Mouse (Mus musculus) neutrophil, adult 5-6 weeks (primary cell): Measurements from ENCODE around the gene Tmem33. TPM values are rescaled to one million over a fixed set of nuclear protein-coding genes. Genes with fewer than 3 reads are reported as not detected.
A peak's percentile ranks its signal among the peaks of the same experiment; 100 is the strongest.

Experiments used
- ATAC-seq: fragments of 151-379, 151-347 bp; 2 replicates; pipeline ENCODE4 v1.8.0; 2017; ENCODE audit warnings: mild to moderate bottlenecking, moderate TSS enrichment; ENCODE audit not compliant: insufficient number of reproducible peaks, poor library complexity, low FRiP score, severe bottlenecking; ENCODE audit errors: extremely low read depth
- total RNA-seq: library from RNA; stranded (forward); fragments of 200-1000 nt; gene quantifications from 2 replicates; pipeline ENCODE4 v1.2.3, GENCODE M21; 2017

Tmem33 gene
- 29.8 and 32.4 TPM in 2 replicates for total RNA-seq

DNA sequence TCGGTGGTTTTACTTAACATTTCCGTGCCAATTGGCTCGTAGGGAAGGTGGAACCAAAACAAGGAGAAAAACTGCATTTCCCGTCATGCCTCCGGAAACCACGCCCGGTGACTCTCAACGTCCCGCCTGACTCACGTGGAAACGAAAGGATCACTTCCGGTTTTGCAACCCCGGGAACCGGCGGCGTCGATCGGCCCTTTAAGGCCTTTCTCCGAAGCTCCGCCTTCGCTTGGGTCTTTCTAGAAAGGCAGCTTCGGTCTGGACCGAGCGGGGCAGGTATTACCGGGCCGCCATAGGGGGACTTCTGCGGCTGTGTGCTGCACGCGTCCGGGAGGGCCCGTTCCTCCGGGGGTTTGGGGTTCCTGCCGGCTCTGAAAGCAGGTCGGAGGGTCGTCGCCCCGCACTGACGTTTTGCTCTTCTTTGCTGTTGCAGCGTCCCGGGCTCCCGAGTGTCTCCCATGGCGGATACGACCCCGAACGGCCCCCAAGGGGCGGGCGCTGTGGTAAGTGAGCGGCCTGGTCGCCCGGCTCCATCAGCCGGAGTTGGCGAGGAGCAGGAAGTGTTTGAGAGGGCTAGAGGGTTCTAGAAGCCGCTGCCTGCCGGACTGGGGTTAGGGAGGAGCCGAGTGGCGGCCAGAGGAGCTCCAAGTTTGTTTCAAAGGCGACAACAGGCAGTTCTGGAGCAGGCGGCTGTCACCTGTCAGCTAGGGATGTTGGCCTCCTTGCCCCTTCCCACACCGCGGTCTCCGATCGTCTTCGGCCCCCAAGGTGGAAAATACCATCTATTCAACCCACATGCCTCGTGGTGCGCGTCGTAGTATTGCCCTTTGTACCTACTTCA lies at the start of gene Tmem33:
Gene Tmem33, plus strand, starts transcription at position 35 of the 841 bp plus-strand sequence.
- ATAC-seq = peak; percentile 97

DNA sequence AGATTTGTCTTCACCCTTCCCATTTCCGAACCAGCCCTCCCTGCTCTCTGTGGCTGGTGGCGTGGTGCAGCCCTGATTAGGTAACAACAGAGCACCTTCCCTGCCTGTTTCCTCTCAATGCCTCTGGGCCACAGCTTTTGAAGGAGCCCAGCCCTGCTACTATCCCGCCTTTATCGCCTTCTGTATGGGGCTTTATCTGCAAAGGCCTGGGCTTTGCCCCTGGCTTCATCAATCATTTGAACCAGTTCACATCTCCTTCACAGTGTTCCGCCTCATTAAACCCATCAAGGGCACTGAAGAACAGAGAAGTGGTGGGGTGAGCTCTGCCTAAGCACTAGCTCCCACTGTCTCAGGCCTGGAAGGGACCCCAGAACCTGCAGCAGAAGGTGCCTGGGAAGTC lies 47.2 kb upstream of the Tmem33 start:
- ATAC-seq = no peak

DNA sequence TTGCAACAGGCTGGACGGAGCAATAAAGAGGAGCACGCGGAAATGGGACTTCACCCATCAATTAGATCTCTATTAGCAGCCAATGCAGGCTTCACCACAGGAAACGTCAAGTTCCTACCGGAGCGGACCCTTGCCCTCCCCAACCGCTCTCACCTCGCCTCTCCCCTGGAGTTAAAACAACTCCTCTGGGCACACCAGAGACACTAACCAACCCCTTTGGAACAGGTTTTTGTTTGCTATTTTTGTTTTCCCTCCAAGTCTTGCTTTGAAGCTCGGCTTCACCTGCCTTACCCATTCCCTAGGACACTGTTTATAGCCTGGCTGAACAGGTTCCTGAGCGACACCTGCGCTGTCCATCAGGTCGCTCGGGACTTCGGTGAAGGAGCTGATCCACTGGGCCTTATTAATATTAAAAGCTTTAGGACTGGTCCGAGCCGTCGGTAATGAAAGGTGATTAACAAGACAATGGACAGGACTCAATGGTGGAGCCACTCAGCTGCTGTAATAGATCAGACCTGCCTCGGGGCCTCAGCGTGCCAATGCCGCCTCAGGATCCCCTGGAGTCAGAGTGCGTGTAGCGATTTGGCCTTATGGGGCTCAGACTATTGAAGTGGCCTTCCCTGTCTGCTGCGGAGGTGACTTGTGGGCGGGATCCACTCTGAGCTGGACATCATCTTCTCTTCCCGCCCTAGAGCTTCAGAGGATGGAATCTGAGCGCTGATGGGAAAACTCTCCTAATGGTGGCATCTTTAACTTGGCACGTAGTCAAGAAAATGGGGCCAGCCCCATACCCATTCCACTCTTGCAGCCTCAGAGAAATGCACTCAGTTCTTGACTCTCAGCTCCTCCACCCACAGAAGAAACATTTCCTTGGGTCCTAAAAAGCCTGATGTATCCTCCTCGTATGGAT lies 45.0 kb upstream of the Tmem33 start:
- ATAC-seq = no peak

DNA sequence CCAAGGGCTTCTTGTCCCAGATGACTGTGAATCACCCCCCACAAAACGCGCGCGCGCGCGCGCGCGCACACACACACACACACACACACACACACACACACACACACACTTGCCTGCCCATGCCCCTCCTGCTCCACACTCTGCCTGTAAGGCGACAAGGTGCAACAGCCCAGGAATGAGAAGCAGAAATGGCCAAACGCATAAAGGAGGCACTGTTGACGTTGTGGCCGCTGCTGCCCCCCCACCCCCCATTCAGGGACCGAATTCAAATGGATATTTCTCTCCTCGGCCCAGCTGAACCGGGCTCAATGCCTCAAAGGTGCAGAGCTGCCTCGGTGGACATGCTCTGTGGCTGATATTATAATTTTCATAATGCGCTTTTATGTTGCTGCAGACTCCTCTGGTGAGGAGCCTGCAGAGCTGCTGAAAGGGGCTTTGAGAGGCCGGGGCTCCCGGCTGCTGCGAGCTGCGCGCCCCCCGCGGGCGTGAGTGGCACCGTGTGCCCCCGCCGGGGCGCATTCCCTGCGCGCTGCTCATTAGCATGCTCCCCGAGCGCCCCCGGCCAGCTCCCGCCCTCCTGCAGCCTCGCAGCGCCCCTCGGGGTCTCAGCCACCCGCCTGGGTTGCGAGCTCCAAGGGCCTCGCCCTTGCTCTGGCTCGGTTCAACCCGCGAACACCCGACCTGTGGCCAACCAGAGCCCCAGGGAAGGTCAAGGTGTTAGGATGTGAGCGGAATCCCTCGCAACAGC lies 44.2 kb upstream of the Tmem33 start:
- no peak for ATAC-seq

DNA sequence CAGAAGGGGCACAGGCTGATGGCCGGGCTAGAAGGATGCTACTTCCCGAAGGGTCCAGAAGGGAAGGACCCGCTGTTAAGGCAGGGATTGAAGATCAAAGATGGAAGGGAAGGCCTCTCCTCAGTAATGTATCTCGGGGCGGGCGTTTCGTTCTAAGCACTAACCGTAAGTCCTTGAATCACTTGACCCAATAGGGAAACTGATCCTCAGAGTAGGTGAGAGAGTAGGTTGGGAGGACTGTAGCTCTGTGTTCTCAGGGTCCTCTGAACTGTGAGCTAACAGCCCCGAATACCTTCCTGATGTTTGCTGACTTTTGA lies 43.6 kb upstream of the Tmem33 start:
- no peak for ATAC-seq

- ATAC-seq = no peak
Measured at GRCm38 (mm10) chr5:67221901-67222300, 38.5 kb upstream of the Tmem33 start.

DNA sequence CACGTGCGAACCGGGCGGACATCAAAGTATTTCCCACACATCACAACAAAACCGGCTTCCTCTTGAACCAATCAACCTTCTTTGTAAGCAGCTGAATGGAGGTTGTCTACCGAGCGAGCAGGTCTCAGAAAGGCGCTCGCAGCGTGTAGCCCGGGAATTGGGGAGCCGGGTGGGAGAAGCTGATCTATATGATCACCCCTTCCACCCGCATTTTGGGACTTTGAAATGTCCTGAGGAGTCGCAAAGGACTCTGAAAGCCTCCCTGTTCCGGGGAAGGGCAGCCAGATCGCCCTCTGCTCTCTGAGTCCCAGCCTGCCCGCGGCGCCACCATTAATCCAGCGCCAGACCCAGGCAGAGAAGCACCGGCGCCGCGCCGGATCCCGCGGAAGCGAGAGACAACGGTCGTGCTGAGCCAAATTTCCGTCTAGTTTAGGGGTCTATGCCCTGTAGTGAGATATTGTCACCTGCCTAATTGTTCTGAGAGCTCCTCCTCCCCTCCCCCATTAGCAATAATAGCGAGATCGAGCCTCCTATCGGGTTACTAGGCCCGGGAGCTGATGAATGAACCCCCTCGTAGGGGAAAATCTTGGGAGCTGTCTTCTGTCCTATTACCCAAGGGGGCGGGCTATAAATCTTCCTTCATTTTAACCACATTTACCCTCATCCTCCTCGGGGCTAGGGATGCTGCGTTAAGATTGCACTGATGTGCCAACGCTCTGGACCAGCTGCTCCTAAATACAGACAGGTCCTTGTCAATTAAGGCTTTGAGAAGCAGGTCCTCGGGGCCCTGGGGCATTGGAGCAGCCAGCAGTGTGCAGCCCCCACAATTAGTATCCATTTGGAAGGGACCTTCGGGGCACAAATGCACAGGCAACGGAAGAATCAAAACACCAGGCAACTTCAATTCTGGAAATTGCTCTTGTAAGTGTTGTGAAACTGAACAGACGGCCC lies 37.6 kb upstream of the Tmem33 start:
- no peak for ATAC-seq

GRCm38 (mm10) chr5:67223391-67224121 lies 36.8 kb upstream of the Tmem33 start:
- ATAC-seq = no peak

GRCm38 (mm10) chr5:67224122-67224502 lies 36.3 kb upstream of the Tmem33 start:
- no peak for ATAC-seq

DNA sequence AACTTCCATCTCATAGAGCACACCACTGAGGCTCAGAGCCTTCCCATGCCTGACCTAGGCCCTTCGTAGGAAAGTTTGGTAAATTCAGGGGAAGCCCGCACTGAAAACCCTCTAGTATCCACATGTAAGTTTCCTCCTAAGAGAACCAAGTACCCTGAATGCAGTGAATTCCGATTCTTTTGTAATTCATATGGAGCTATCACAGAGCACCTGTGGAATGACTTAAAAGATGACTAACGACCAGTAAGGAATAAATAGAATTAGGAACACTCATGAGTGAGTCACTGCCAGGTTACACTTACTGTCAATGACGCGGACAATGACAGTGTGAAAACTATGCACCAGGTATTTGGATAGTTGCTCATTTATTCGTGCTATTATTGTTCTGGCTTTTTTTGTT lies 34.6 kb upstream of the Tmem33 start:
- ATAC-seq = no peak

- no peak for ATAC-seq
Measured at GRCm38 (mm10) chr5:67227261-67227660, 33.1 kb upstream of the Tmem33 start.

GRCm38 (mm10) chr5:67227682-67228444 lies 32.5 kb upstream of the Tmem33 start:
- ATAC-seq = no peak

DNA sequence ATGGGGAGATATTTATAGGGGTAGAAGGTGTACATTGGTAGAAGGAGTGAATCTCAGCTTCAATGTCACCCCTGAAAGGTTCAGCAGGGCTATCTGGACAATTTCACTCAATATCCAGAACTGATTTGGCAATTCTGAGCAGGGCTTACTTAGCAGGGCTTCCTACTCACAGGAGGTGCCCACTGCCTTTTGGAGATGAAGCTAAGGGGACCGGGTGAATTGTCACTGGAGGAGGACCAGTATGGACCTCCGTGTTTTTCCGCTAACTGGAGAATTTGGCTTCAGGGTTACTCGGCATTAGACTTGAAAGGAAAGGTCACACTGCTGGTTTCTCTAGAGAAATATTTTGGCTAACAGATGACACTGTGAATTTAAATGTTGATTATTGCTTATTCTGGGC lies 25.7 kb upstream of the Tmem33 start:
- no peak for ATAC-seq

DNA sequence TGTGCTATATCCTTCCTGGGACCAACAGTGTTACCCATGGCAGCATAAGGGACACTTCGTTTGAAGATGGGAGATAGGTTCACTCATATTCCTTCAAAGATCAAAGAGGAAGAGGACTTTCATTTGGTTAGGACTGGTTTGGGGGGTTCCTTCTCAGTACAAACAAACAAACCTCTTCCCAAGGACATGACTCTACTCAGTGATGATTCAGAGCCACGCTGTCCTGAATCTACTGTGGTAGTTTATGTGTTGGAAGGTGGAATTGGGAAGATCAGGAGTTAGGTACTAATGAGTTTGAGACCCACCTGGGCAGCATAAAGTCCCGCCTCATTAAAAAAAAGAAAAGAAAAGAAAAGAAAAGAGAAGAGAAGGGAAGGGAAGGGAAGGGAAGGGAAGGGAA lies 24.9 kb upstream of the Tmem33 start:
- ATAC-seq = no peak

DNA sequence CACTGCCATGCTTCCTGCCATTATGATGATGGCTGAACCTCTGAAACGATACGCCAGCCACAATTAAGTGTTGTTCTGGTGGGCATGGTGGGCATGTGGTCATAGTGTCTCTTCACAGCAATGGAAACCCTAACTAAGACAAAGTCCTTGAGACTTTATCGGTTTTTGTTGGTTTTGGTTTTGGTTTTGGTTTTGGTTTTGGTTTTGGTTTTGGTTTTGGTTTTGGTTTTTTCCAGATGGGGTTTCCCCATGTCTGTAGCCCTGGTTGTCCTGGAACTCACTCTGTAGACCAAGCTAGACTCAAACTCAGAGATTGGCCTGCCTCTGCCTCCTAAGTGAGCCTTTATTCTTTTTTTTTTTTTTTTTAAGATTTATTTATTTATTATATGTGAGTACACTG lies 23.8 kb upstream of the Tmem33 start:
- no peak for ATAC-seq

DNA sequence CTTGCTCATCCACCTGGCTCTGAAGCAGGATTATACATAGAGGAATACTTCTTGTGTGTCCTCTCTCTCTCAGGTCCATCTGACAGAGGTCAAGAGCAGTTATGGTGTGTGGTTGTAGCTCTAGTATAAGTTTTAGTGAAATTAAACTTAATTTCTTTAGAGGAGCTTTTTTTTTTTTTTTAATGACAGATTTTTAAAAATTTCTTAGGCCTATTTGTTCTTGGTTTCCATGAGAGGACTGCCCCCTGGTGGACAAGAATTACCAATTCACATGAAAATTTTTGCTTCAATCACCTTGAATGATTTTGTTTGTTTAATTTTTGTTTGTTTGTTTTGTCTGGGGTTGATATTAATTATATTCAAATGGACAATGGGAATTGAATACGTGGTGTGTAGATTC lies 22.1 kb upstream of the Tmem33 start:
- no peak for ATAC-seq

DNA sequence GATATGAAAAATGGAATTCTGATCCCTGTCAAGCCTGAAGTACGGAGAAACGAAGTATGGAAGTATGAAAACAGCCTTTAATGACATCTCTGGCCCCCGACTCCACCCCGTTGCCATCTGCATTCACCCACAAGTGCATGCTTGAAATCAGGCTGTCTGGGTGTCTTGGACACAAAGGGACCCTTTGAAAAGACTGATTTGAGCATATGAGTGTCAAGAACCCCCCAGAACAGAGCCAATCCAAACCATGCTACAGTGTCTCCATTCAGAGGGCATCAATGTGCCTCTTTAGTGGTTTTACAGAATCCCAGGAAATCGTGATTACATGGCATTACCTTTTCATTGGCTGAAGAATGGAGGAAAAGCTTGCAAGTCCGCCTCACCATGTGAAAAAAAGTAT lies 18.7 kb upstream of the Tmem33 start:
- no peak for ATAC-seq
